Mouse (Mus musculus) cortical plate, adult 2 months (tissue): ENCODE data around the gene Cyp2d22.

ENCODE experiments used
- CTCF ChIP-seq: fragments of 200-500 bp; IDR thresholded peaks from 2 replicates; pipeline ENCODE4 v1.5.1; 2011; ENCODE audit warnings: mild to moderate bottlenecking, control low read depth, low read length; ENCODE audit not compliant: insufficient read depth; ENCODE audit errors: extremely low read depth
- POLR2A ChIP-seq: fragments of 200-500 bp; IDR thresholded peaks from 2 replicates; pipeline ENCODE4 v1.6.1; 2011; ENCODE audit warnings: mild to moderate bottlenecking, low read length, control low read depth; ENCODE audit not compliant: insufficient read depth; ENCODE audit errors: extremely low read depth

DNA sequence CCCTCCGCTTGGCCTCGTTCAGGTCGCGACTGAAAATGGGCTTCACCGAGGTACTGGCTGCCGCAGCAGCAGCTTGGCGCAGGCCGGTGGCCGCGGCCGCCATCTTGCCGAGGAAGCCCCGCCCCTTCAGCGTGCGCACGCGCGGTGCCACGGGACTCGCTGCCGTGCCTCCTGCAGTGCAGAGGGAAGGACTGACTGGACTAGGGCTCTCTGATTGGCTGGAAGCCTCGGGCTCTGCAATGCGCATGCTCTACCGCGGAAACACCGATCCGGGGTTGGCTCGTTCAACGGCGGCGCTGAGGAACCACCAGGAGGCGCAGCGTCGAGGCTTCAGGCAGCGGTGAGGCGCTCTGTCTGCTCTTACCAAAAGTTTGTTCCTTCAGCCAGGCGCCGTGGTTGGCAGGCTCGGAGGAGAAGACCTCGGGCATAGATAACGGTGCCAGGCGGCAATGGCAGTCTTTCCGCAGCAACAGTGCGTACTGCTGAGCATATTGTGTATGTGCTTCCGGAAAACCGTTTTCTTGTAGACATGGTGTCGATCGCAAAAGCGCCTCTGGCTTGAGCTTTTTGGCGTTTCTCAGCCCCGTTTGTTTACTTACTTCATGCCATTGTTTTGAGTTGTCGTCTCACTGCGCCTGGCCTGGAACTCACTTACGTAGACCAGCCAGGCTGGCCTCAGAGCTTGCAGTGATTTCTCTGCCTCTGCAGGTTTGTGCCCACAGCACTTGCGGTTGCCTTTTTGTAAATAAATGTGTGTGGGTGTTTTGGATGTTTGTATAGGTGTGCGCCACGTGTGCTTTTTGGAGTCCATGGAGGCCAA is 25.7 kb downstream of the Cyp2d22 start, which contains the start of gene Ndufa6:
- TF ChIP-seq CTCF (peak; percentile 83), POLR2A (peak; percentile 89)
